Mouse (Mus musculus) embryo, embryonic 9.5 days (tissue): ENCODE measurements around the gene Bloc1s2.
A peak's percentile ranks its signal among the peaks of the same experiment; 100 is the strongest.
"Not testable (repeated sequence)": the region's sequence is repeated elsewhere in the genome, so short reads cannot be mapped to it uniquely, and the experiment has no call there.

Source experiments
- DNase-seq: peaks from one replicate; pipeline ENCODE4 v3.0.0-alpha.2; 2017; ENCODE audit errors: extremely low spot score

The Bloc1s2 gene

GRCm38 (mm10) chr19:44127729-44128497 lies 18.3 kb downstream of the Bloc1s2 start:
- no peak for DNase-seq

GRCm38 (mm10) chr19:44121137-44121536 lies 25.1 kb downstream of the Bloc1s2 start:
- no peak for DNase-seq

GRCm38 (mm10) chr19:44120686-44121085 lies 25.6 kb downstream of the Bloc1s2 start:
- not testable (repeated sequence) for DNase-seq

GRCm38 (mm10) chr19:44117793-44118192 lies 28.5 kb downstream of the Bloc1s2 start:
- no peak for DNase-seq

GRCm38 (mm10) chr19:44111706-44112105 lies 34.5 kb downstream of the Bloc1s2 start:
- peak; percentile 20 for DNase-seq

- DNase-seq: no peak
Measured at GRCm38 (mm10) chr19:44110356-44110755, 35.9 kb downstream of the Bloc1s2 start.

GRCm38 (mm10) chr19:44108996-44109395 lies 37.2 kb downstream of the Bloc1s2 start:
- no peak for DNase-seq

GRCm38 (mm10) chr19:44107661-44108521 lies 38.4 kb downstream of the Bloc1s2 start:
- no peak for DNase-seq

GRCm38 (mm10) chr19:44106831-44107660 lies 39.2 kb downstream of the Bloc1s2 start, which contains the start of gene Chuk:
Gene Chuk, minus strand, starts transcription at chr19:44107480.
- DNase-seq: peak; percentile 93

- DNase-seq: no peak
Measured at GRCm38 (mm10) chr19:44104393-44104792, 41.9 kb downstream of the Bloc1s2 start.

GRCm38 (mm10) chr19:44103001-44103400 lies 43.2 kb downstream of the Bloc1s2 start:
- no peak for DNase-seq

GRCm38 (mm10) chr19:44100840-44101239 lies 45.4 kb downstream of the Bloc1s2 start:
- DNase-seq: no peak
